Mouse (Mus musculus) heart, postnatal 25 days (tissue): Measurements from ENCODE around the gene Gnaq. TPM values are rescaled to one million over a fixed set of nuclear protein-coding genes. Genes with fewer than 3 reads are reported as not detected.
"Not testable (repeated sequence)": the region's sequence is repeated elsewhere in the genome, so short reads cannot be mapped to it uniquely, and the experiment has no call there.

Experiments
- DNase-seq: peaks from one replicate; pipeline ENCODE4 v3.0.0; 2022; ENCODE audit warnings: low spot score
- intact Hi-C: fragments of 180-260 bp; cut with DNase I; formaldehyde crosslinking; loops from one replicate; pipeline ENCODE4 v1.15.1; 2025
- total RNA-seq, 2 experiments: library from RNA; stranded (reverse); gene quantifications; 2 replicates each; pipeline ENCODE4 v1.2.3; 2021

The Gnaq gene
- total RNA-seq, 2 experiments from 2014 or later: 24.9 to 25.8 TPM

GRCm38 (mm10) chr19:16249025-16249424, 116.4 kb downstream of the Gnaq start:
- intact Hi-C loops: no loop called here
- DNase-seq: no peak

GRCm38 (mm10) chr19:16250921-16251320, 118.3 kb downstream of the Gnaq start:
- intact Hi-C loops: no loop called here
- no peak for DNase-seq

- DNase-seq: no peak
- intact Hi-C loops: no loop called here
These were observed 119.2 kb downstream of the Gnaq start for GRCm38 (mm10) chr19:16251819-16252218.

GRCm38 (mm10) chr19:16252696-16253095, 120.1 kb downstream of the Gnaq start:
- intact Hi-C loops: no loop called here
- no peak for DNase-seq

GRCm38 (mm10) chr19:16254881-16255280, 122.2 kb downstream of the Gnaq start:
- DNase-seq: no peak
- intact Hi-C loops: loop anchor here (5.0 kb wide), 1 partner anchor 38 kb away; no protein-coding TSS in a partner anchor

- intact Hi-C loops: loop anchor here (5.0 kb wide), 1 partner anchor 38 kb away; no protein-coding TSS in a partner anchor
- no peak for DNase-seq
These were observed 122.7 kb downstream of the Gnaq start for GRCm38 (mm10) chr19:16255294-16255693.

- DNase-seq: no peak
- intact Hi-C loops: loop anchor here (5.0 kb wide), 1 partner anchor 42 kb away; no protein-coding TSS in a partner anchor
These were observed 126.2 kb downstream of the Gnaq start for GRCm38 (mm10) chr19:16258766-16259355.

GRCm38 (mm10) chr19:16259786-16260434, 127.3 kb downstream of the Gnaq start:
- intact Hi-C loops: loop anchor here (5.0 kb wide), 1 partner anchor 43 kb away; no protein-coding TSS in a partner anchor

GRCm38 (mm10) chr19:16260435-16260832, 127.8 kb downstream of the Gnaq start:
- intact Hi-C loops: no loop called here
- DNase-seq: no peak

More at GRCm38 (mm10) chr19:16259786-16260434, 127.3 kb downstream of the Gnaq start:
- DNase-seq: no peak

GRCm38 (mm10) chr19:16260973-16261372, 128.3 kb downstream of the Gnaq start:
- DNase-seq: no peak
- intact Hi-C loops: no loop called here

GRCm38 (mm10) chr19:16261631-16262030, 129.0 kb downstream of the Gnaq start:
- no peak for DNase-seq
- intact Hi-C loops: no loop called here

GRCm38 (mm10) chr19:16262340-16262739, 129.7 kb downstream of the Gnaq start:
- no peak for DNase-seq
- intact Hi-C loops: no loop called here

- intact Hi-C loops, DNase-seq: not testable (repeated sequence)
These were observed 134.7 kb downstream of the Gnaq start for GRCm38 (mm10) chr19:16267362-16267761.

- no peak for DNase-seq
These were observed 137.6 kb downstream of the Gnaq start for GRCm38 (mm10) chr19:16270236-16270635.

GRCm38 (mm10) chr19:16271002-16271401, 138.4 kb downstream of the Gnaq start:
- no peak for DNase-seq
- intact Hi-C loops: no loop called here

More at GRCm38 (mm10) chr19:16270236-16270635, 137.6 kb downstream of the Gnaq start:
- intact Hi-C loops: no loop called here

GRCm38 (mm10) chr19:16273021-16273420, 140.4 kb downstream of the Gnaq start:
- no peak for DNase-seq
- intact Hi-C loops: no loop called here

GRCm38 (mm10) chr19:16280231-16280630, 147.6 kb downstream of the Gnaq start:
- DNase-seq: no peak
- intact Hi-C loops: no loop called here

- intact Hi-C loops: no loop called here
- no peak for DNase-seq
These were observed 152.7 kb downstream of the Gnaq start for GRCm38 (mm10) chr19:16285051-16286028.

- intact Hi-C loops: no loop called here
- no peak for DNase-seq
These were observed 154.0 kb downstream of the Gnaq start for GRCm38 (mm10) chr19:16286451-16287175.

- intact Hi-C loops: no loop called here
- DNase-seq: no peak
These were observed 154.7 kb downstream of the Gnaq start for GRCm38 (mm10) chr19:16287307-16287706.
